Mouse (Mus musculus): Measurements from ENCODE around the gene Psmd9.

GRCm38 (mm10) chr5:123229296-123229695, 60.1 kb downstream of the Psmd9 start:
- TF ChIP-seq GATA1 (IDR thresholded peaks at IDR 0.05; ENCODE audit: borderline replicate concordance, low read length) (no peak), FLI1 (IDR thresholded peaks at IDR 0.05; ENCODE audit: low read length) (no peak)
